Mouse (Mus musculus) olfactory bulb, adult 2 months (tissue): Measurements from ENCODE around the gene Pigb.

Experiments used
- CTCF ChIP-seq: fragments of 200-500 bp; IDR thresholded peaks from 2 replicates; pipeline ENCODE4 v1.5.1; 2012; ENCODE audit warnings: low read depth, mild to moderate bottlenecking, low read length, moderate library complexity; ENCODE audit not compliant: insufficient read depth
- POLR2A ChIP-seq: fragments of 200-500 bp; IDR thresholded peaks from 2 replicates; pipeline ENCODE4 v1.6.1; 2012; ENCODE audit warnings: mild to moderate bottlenecking, low read depth, low read length, moderate library complexity; ENCODE audit not compliant: insufficient read depth

DNA sequence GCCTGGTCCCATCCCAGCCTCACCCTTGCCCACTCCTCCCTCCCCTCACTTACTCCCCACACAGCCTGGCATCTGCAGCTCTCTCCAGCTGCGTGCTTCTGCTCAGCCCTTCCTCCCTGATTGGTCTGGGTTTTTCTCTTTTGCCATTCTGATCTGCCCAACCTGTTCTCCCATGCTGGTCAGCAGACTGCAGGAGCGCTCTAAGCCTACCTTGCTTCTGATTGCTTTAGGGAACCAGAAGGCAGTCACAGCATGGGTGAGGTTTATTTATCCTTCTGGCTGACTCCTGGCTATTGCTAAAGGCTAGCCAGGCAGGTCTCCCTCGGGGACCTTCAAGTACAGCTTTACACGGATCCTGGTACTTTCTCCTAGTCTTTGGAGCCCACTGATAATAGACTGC is 8.8 kb downstream of the Pigb start:
- TF ChIP-seq CTCF (no peak), POLR2A (no peak)
